Mouse (Mus musculus) cerebellum, adult 11-12 months (tissue): ENCODE measurements around the gene Uvrag.
A peak's percentile ranks its signal among the peaks of the same experiment; 100 is the strongest.
"Not testable (repeated sequence)": the region's sequence is repeated elsewhere in the genome, so short reads cannot be mapped to it uniquely, and the experiment has no call there.

ENCODE experiments used
- DNase-seq: peaks from one replicate; pipeline ENCODE4 v3.0.0; 2022

Gene Uvrag

DNA sequence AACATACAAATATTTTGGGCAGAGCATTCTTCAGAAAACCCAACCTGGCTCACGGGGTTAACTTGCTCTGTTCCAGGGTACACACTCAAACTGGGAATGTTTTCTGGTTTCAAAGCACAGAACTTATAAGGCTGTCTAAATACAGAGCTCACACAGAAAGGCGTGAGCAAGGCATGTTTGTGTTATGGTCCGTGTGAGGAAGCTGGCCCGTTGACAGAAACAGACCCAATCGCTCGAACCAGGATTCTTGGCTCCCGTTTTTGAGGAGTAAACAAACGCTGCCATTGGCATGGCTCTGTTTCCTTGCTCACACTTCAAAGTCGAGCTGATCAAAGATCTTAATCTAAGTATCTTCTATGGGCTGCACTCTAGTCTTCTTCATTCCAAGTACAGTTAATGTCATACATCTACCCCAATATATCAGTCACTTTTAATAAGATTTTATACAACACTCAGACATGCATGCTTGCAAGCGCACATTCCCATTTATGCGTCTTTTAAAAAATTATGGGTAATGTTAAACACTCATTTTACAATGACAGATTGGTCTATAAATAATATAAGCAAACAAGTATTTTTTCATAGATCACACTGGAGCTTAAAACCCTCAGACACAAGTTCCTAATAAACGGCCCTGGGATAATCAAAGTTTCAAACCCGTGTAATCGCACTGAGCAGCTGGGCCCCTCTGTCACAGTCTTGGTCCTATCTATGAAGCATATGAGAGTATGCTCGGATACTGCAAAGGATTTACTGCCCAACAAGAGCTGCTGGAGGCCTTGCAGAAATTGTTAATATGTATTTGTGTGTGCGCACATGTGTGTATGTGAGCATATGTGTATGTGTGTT is 133.2 kb downstream of the Uvrag start:
- no peak for DNase-seq

DNA sequence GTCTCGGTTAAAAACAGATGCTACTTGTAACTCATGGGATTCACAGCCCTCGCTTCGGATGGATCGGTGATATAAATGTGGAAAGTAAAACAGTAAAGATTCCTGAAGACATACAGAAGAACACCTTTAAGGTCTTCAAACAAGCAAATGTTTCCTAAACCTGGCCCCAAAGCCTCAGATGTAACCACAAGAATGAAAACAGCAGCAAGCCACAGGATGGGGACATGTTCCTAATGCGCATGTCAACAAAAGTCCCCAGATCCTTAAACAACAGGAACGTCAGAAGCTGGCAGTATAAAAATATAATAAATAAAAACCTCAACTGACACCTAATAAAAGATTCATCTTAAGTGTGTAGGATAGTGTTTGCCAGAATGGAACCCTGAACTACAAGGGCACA is 137.7 kb downstream of the Uvrag start:
- DNase-seq = no peak

DNA sequence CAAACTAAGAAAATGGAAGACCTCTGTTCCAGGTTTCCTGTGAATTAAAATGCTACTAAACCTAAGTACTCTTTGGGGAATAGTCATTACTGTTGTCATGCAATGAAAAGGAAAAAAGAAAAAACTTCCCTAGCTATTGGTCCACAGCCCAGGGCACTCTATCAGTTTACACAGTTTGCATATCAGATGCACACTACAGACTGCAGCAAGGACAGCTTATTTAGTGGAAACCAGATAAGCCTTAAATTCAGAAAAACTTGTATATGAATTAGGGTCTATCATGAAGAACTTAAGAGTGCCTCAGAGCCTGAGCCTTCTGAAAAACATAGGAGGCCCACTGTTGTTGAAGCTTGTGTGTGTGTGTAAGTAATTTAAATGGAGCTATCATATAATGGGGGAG is 142.2 kb downstream of the Uvrag start:
- DNase-seq = no peak

DNA sequence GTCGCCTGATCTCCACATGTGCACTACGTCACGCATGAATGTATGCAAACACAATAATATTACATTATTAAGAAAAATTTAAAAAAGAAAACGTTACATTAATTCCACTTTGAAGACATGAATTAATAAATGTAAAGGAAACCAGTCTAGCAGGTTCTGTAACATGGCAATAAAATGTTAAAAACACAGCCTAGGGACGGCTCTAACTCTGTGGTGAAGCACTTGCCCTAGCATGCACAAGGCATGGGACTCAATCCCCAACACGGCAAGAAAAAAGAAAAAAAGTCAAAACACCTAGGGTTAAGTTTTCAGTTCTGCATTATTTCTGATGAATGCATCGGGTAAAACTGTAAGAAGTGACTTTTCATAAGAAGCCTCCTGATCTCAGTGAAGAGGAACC is 143.2 kb downstream of the Uvrag start:
- DNase-seq = no peak

DNA sequence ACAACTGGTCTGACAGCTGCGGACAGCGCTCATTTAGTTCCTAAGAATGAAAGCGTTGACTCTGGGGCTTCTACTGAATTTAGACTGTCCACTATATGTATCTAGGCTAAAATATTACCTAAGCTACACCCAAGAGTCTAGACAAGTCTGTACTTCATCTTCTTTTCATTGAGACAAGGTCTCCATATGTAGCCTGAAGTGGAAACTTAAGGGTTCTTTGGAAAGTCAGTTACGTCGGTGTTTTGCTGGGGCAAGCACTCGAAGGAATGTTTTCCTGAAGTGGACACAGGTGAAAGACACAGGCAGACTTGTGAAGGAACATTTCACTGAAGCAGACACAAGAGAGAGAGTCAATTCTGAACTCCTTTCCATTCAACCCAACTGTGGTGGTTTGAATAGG is 144.2 kb downstream of the Uvrag start:
- no peak for DNase-seq

DNA sequence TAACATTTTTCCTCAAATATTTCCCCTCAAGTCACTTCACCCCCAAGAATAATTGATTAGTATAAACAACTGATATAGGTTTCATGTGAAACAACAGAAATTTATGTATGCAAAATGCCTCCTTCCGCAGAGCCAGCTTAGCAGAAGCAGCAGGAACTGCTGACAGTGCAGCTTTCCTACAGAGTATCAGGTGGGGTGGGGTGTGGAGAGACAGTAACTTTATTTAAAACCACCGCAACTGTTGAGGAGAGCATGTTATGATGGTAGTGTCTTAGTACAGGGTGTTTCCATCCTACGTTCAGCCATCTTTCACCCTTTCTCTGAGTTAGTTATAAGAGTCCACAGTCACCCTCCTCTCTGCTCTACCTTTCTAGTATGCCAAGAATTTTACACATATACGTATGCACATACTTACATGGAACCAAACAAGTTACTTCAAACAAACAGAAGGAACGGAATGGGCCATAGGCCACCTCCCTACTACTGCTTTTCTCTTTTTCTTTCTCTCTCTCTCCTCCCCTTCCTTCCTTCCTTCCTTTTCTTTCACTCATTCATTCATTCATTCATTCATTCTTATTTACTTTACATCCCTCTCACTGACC is 145.7 kb downstream of the Uvrag start:
- no peak for DNase-seq

DNA sequence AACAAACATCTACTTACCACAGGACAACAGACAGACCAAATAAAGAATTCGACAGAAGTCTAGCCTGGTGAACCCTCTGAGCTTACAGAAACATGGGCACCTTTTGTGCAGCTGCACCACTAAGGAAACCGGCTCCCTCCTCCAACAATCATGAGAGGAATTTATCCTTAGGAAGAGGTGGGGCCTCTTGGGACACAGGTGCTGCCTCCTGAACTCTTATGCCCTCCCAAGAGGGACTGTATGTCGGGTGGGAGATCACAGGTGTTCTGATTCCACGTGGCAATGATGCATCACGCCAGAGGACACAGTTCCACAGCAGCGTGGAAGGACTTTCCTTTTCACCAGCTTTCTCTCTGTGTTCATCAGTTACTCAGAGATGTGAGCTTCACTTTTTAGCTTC is 146.8 kb downstream of the Uvrag start:
- no peak for DNase-seq

DNA sequence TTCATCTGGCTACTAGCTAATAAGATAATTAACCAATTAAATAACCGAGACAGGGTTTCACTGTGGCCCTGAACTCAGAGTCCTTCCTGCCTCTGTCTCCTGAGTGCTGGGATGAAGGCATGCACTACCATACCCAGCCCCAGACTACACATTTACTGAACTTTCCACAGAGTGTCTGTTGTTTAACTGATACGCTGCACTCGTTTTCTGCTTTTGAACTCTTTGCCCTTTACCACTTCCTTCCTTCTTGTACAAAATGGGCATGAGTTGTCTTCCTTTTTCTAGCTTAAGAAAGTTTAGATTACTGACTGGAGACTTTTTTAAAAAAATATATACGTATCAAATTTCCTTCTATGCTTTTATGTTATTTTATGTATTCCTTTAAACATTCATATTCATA is 147.5 kb downstream of the Uvrag start:
- no peak for DNase-seq

DNA sequence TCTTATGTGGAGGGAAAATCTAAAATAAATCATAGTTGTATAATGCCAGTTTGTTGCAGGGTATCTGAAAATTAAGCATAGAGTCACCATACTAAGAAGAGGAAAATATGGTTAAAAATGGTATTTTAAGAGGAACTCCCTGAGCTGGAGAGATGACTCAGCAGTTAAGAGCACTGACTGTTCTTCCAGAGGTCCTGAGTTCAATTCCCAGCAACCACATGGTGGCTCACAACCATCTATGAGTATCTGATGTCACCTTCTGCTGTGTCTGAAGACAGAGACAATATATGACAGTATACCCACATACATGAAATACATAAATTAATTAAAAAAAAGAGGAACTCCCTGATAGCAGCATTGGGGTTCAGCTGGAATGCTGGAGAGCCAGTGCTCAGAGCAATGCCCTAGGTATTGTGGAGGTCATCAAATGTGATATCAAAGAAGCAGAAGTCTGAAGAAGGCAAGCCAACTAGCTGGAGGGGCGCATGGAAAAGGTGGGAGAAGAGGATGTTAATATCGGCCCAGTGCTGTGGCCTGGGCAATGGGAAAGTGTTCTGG is 149.7 kb downstream of the Uvrag start:
- DNase-seq = no peak

DNA sequence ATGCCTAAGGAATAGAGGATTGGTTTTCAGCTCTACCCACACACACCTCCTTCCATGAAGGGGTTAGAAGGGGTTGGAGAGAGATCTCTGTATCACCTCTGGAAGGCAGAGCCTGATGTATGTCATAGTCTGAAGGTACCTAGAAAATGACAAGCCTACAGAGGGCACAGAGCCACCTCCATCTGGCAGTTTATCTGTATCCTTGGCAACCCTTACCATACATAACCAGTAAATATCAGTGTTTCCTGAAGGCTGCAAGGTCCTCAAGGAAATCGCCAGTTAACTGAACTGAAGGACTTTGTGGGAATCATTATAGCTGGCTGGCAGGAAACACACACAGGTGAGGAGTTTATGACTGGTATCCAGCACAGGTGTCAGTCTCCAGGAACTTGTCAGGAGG is 150.4 kb downstream of the Uvrag start:
- DNase-seq = no peak

DNA sequence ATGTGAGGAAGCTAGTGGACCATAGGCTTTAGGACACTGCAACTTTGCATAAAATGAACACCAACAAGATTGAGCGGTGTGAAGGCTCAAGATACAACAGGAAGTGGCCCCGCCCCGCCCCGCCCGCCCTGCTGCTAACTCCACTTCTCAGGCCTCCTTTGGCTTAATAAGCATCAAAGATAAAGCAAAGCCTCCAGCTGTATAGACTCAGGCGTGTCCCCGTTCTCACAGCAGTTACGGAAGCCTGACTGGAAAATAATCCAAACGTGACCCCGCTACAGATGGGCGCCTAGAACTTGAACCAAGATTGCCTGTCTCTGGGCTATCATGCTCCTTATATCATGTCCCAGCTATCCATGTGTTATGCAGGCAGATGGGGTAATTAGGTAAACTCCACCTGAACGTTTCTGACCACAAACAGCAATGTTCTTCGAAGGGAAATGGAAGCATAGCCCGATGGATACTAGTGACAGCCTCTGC is 153.9 kb downstream of the Uvrag start:
- DNase-seq = no peak

DNA sequence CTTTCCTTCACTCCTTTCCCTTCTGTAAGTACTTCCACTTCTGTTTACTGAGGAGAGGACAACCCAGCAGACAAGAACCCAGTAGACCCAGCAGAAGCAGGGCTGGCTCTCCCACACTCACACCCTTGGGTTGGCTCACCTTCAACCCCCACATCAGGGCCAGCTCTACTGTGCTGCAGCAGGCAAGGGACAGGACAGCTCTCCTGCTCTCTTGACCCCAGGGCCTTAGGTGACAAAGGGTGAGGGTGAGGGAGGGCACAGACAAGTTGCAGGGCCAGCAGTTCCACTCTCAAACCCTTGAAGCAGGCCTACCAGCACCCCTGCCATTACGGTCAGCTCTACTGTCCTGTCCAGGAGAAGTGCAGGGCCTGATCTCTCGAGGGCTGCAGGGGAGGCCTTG is 155.0 kb downstream of the Uvrag start:
- DNase-seq = no peak

DNA sequence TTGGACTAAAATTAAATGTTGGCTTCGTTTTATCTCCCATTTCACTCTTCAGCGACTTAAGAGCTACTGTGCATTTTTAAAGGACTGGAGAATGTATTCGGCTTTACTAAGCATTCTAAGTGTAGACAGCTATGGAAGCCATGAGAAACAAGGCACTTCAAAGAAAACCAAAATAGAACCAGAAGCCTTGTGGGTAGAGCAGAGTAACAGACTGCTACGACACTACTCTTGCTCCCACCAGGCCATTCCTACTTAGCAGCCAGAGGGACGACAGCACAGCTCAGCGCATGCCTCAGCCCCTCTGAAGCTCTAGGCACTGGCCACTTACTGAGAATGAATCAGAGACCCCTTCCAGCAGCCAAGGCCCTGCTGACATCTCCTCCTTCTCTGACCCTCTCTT is 155.5 kb downstream of the Uvrag start:
- no peak for DNase-seq

DNA sequence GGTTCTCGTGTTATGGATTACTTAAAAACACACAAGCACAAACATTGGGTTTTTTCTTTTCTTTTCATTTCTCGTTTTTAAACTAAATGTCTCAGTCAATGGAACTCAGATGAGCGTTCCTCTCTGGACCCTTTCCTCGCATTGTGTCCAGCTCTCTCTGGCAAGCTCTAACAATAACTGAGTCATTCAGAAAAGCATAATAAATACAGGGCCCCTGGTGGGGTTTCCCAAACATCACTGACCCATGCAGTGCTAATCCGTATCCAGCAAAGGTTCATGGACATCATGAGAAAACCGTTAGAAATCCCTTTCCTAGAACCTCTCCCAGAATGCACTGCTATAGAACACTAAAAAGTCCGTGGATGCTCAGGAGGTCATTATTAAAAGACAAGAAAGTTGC is 156.6 kb downstream of the Uvrag start:
- DNase-seq = no peak

DNA sequence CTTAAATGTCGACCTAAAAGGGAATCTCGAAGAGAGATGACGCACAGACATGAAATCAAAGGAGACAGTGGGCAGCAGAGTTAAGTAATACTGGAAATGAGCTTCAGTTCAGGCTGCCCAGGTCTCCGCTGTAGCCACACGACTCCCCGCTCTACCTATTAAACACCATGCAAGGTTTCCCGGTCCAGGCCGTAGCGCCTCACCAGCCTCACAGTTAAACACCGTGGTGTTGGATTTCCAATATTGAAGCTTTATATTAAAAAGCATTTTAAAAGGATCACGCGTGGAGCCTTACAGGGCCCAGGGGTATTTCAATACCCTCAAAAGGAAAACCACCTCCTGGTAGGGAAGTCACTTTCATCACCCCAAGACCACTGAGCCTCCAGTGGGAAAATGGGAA is 157.9 kb downstream of the Uvrag start:
- DNase-seq = no peak

DNA sequence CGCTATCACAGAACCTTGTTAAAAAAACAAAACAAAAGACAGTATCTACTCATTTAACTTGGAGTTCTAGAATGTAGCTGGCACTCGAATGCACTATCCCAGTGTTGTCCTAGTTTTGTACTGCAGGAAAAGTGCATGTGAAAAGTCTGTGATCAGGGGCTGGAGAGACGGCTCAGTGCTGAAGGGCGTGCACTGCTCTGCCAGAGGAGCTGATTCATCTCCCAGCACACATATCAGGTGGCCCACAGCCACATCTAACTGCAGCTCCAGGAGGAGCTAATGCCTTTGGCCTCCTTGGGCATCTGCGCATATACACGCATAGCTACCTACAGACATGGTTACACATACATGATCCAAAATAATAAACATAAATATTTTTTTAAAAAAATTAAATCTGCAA is 159.5 kb downstream of the Uvrag start:
- no peak for DNase-seq

DNA sequence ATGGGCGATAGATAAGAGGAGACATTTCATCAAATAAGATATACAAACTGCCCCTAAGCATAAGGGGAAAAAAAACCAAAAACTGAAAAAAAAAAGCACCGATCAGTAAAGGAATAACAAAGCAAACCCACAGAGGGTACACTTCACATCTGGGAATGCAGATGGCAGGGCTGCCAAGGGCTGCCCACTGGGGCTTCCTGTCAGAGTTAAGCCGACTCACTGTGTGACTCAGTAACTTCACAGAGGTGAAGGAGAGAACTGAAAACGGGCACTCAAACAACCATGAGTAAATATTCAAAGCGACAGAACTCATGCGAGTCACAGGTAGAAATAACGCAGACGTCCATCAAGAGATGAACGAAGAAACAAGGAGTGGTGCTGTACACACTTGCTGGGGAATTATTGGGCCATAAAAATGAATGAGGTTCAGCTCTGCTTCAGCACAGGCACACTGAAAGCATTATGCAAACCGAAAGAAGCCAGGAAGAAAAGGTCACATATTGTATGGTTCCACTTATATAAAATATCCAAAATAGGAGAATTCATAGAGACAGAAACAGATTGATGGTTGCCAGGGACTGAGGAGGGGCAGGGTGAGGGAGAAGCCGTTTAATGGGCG is 164.0 kb downstream of the Uvrag start:
- no peak for DNase-seq

DNA sequence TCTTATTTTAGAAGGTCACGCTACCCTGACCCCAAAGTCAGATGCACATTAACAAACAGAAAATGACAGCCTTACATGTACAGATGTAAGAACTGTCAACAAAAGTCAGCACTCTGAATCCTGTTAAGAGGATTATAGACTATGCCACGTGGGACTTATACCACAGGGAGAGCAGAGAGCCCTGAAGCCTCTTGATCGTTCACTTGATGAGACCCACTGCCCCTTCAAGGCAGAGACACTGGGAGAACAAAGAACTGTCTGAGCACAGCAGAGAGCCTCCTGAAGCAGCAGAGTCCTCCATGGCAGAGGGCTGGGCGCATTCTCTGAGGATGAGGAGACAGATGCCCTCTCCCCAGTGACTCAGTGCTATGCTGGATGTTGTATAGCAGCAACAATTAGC is 166.4 kb downstream of the Uvrag start:
- DNase-seq = no peak

DNA sequence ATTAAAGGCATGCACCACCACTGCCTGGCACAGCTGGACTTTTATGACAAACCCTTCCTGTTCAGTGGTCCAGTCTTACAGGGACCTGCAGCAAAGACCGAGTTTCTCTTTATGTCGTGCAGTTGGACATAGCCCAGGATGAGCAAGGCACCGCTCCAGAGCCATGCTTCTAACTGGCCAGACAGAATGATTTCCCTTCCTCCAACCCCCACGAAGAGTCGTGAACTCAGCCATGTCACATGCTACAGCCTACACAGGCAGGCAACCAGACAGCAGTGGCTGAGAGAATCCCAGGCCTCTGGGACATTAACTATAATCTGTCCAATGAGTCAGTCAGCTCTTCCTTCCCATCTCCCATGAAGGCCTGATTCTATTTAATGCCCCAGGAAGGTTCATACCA is 170.2 kb downstream of the Uvrag start:
- peak; percentile 36 for DNase-seq

DNA sequence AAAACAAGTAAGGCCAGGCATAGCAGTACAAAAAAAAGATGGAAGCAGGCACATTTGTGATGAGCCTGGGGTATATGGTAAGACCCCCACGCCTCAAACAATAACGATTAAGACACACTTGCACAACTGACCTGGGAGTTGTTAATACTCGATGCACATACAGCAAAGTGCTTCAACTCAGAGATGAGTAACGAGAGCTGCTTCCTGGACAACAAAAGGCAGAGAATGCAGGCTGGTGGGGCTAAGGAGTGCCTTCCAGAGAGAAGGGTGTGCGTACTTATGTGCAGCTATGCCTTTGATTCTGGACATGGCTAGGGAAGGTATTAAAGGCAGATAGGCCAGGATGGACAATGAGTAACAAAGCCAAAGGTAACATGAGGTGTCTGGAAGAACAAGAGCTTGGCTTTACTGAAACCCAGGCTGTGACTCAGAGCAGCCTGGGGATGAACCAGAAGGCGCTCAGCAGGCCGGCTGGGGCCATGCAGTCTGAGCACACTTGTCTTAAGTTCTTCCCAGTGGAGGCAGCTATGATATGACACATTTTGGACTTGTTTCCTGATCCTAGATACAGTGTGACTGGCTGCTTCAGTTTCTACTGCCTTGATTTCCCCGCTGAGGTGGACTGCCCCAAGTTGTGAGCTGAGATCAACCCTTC is 172.1 kb downstream of the Uvrag start:
- DNase-seq = peak; percentile 66

DNA sequence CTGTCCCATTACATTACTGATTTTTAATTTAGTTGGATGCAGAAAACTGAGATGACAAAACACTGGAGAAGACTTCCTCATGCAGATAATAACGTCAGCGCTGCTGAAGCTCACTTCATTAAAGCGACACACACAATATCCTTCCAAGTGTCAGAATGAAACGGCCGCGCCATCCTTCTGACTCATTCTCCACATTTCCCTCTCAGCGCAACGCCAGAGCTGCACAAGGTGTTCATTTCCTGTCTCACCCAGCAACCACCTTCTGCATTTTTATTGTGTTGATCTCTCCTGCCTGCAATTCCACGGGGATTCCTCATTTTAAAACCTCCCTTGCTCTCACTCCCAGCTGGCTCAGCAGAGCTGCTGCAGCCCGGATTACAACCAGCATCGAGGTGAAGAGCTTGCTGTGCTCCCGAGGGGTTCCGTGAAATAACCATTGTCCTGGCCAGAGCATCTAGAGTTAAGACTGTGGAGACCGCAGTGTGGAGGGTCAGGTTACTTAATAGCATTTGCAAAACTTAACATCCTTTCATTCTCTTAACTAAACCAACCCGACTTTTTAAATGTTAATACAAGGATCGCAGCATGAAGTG is 172.8 kb downstream of the Uvrag start:
- no peak for DNase-seq

DNA sequence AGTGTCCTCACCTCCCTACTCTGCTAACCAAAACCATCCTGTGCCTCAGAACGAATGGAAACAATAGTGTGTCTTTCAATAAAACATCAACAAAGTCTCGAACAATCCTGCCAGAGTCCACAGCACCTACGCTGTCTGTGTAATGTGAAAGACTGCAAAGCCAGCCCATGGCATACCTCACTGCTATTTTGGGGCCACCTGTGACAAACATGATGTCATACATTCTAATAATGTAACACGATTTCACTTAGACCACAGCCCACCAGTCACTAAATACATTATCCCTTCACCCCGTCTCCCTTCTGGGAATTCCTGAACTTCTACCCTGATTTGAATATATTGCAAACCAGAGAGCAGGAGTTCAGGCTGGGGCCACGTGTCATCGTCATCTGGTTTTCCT is 173.3 kb downstream of the Uvrag start:
- no peak for DNase-seq

DNA sequence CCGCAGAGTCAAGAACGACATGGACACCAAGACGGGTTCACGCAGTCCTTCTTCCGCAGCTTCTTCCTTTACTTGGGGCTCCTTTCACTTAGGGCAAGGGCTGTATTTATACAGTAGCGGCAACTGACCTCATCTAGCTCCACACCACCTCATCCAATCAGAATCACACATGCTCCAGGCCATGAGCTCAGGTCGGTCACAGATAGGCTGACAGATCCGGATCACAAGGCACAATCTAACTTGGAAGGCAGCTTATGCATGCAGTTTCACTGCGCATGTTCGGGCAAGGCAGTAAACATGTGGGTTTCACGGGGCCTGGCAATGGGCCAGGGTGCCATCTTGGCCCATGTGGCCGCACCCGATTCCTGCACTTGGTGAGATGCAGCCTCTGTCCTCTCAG is 177.4 kb downstream of the Uvrag start:
- DNase-seq = not testable (repeated sequence)
